Mouse (Mus musculus) left cerebral cortex, postnatal 36 days (tissue): ENCODE measurements at regions not wholly inside any gene's neighbourhood (a gene's known extent, or its start where the extent isn't known, plus 50 kb on each side); places are given as distances from the start of the nearest gene placed in this dataset.

Experiments used
- DNase-seq, 2 experiments: peaks; one replicate each; pipeline ENCODE4 v3.0.0; 2021 to 2022; ENCODE audit warnings: low spot score in 2 of 2, mixed read lengths in 1 of 2
- intact Hi-C: fragments of 180-260 bp; cut with DNase I; formaldehyde crosslinking; loops from one replicate; pipeline ENCODE4 v1.15.1; 2025

GRCm38 (mm10) chr5:90164434-90164833 is 59.4 kb downstream of the Cox18 start:
- intact Hi-C loops, result no loop called here
- DNase-seq, result no peak

- no peak for DNase-seq
- intact Hi-C loops, result no loop called here
These were observed 60.6 kb downstream of the Cox18 start for GRCm38 (mm10) chr5:90163033-90163859.

- no peak for DNase-seq
- intact Hi-C loops, result no loop called here
These were observed 63.5 kb downstream of the Cox18 start for GRCm38 (mm10) chr5:90160281-90160680.

- DNase-seq, result no peak
- intact Hi-C loops, result no loop called here
These were observed 67.3 kb downstream of the Cox18 start for GRCm38 (mm10) chr5:90156522-90156921.

- no peak for DNase-seq
- intact Hi-C loops, result no loop called here
These were observed 73.9 kb downstream of the Cox18 start for GRCm38 (mm10) chr5:90149611-90150532.

GRCm38 (mm10) chr5:90135971-90136370 is 87.8 kb downstream of the Cox18 start:
- intact Hi-C loops, result no loop called here
- DNase-seq, result no peak

- no peak for DNase-seq
- intact Hi-C loops, result no loop called here
These were observed 116.8 kb downstream of the Cox18 start for GRCm38 (mm10) chr5:90107036-90107435.

- intact Hi-C loops, result no loop called here
- no peak for DNase-seq
These were observed 119.1 kb downstream of the Cox18 start for GRCm38 (mm10) chr5:90104672-90105071.

GRCm38 (mm10) chr5:90088541-90088940 is 135.3 kb downstream of the Cox18 start:
- intact Hi-C loops, result no loop called here
- DNase-seq, result no peak

- intact Hi-C loops, result no loop called here
- no peak for DNase-seq
These were observed 137.3 kb downstream of the Cox18 start for GRCm38 (mm10) chr5:90086491-90086890.

- DNase-seq, result no peak
- intact Hi-C loops, result no loop called here
These were observed 146.7 kb downstream of the Cox18 start for GRCm38 (mm10) chr5:90077025-90077536.

GRCm38 (mm10) chr5:90075629-90076349 is 148.0 kb downstream of the Cox18 start:
- intact Hi-C loops, result no loop called here
- DNase-seq, result no peak

GRCm38 (mm10) chr5:90071806-90072205 is 152.0 kb downstream of the Cox18 start:
- intact Hi-C loops, result no loop called here
- no peak for DNase-seq

GRCm38 (mm10) chr5:90068601-90069000 is 155.2 kb downstream of the Cox18 start:
- intact Hi-C loops, result no loop called here
- no peak for DNase-seq

- DNase-seq, result no peak
- intact Hi-C loops, result no loop called here
These were observed 156.0 kb downstream of the Cox18 start for GRCm38 (mm10) chr5:90067817-90068216.

- no peak for DNase-seq
- intact Hi-C loops, result no loop called here
These were observed 157.8 kb downstream of the Cox18 start for GRCm38 (mm10) chr5:90065884-90066615.

GRCm38 (mm10) chr5:90055686-90056085 is 168.1 kb downstream of the Cox18 start:
- no peak for DNase-seq
- intact Hi-C loops, result no loop called here

- no peak for DNase-seq
These were observed 169.4 kb upstream of the Adamts3 start for GRCm38 (mm10) chr5:90052516-90052915.

GRCm38 (mm10) chr5:90049856-90050255 is 166.7 kb upstream of the Adamts3 start:
- DNase-seq, result no peak
- intact Hi-C loops, result no loop called here

More at GRCm38 (mm10) chr5:90052516-90052915, 169.4 kb upstream of the Adamts3 start:
- intact Hi-C loops, result no loop called here
